Mouse (Mus musculus) adrenal gland, adult 8-10 months (tissue): ENCODE results near the gene Pusl1. TPM values are rescaled to one million over a fixed set of nuclear protein-coding genes. Genes with fewer than 3 reads are reported as not detected.
A peak's percentile ranks its signal among the peaks of the same experiment; 100 is the strongest.

ENCODE experiments used
- DNase-seq: peaks from one replicate; pipeline ENCODE4 v3.0.0; 2022
- total RNA-seq, 4 experiments: library from RNA; stranded (reverse); gene quantifications; 2 replicates each; pipeline ENCODE4 v1.2.4; 2022

Gene Pusl1
- total RNA-seq, 4 experiments from 2014 or later: 23.2 to 51.5 (median 41.4) TPM

DNA sequence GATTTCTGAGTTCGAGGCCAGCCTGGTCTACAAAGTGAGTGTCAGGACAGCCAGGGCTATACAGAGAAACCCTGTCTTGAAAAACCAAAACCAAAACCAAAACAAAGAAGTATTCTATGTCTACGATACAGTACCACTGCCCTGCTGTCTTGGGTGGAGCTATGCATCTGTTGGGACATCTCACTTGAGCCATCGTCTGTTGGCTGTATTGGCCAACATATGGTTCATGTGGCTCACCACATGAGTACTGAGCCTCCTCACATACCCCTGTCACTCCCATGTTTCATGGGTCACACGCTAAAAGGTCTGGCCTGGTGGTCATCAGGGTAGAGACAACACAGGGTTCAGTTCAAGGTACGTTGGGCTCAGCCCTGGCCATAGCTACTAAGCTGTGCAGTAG, 5.3 kb downstream of the Pusl1 start:
- no peak for DNase-seq

DNA sequence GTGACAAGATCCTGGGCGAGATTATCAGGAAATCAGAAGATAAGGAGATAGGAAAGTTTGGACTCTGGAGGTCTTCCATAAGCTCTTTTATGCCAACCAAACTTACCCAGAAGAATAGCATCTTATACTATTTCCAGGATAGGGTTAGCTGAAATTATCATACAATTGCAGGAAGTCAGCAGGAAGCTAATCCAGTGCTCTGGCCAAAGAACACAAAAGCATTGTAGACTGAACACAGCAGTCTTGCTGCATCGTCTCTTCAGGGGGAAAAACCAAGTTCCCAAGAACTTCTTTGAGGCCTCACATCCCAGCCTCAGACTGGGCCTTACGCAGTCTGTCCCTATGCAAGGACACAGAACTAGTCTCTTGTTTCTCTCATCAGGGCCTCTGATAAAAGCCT, 8.0 kb downstream of the Pusl1 start:
- peak; percentile 0 for DNase-seq

DNA sequence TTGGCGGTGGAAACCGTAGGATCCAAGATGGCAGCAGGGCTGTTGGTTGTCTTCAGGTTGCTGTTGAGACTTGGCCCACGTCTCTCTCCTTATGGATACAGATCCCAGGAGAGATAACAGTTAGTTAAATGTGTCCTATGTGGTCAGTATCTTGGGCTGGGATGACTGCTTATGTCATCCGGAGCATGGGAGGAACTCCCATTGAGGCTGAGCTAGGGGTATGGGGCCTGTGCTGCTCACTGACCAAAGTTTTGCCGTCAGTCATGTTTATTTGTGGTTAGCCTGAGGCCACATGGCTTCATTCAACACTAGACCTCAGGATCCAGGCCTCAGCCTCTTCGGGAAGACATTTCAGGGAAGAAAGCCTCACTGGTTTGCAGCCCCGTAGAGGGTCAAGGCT, 20.2 kb downstream of the Pusl1 start:
- DNase-seq: no peak

DNA sequence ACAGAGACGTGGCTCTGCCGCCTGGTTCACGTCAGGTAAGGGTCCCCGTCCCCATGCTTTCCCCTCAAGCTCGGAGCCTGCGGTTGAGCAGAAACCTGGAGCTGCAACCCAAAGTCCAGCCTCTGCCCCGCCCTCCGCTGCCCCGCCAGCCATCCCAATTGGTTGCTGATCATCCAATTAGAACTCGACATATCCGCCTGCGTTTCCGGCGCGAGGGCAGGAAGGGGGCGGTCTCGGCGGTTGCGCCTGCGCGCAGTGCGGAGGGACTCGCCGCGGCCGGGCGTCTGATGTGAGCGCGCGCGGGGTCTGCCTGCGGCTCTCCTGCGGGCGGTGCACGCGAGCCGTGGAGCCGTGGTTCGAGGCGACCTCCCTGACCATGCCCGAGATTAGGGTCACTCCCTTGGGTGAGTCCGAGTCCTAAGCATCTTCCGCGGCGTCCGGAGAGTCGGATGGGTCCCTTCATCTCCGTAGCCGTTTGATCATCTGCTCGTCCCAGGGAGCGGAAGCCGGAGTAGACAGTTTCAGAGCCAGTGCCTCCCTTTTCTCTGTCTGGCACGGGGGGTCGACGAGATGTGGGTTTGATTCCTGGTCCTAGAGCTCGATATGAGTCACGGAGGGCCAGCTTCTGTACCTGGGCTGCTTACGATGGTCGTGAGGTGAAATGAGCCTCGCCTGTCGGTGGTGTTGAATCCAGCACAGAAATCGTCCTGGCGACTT, 22.1 kb downstream of the Pusl1 start, which contains the start of the genes Cptp and Ints11:
Cptp (minus strand) TSS at position 124 of the 717 bp plus-strand sequence.
Ints11 (plus strand) TSS at position 230 of the 717 bp plus-strand sequence.
- peak; percentile 96 for DNase-seq

DNA sequence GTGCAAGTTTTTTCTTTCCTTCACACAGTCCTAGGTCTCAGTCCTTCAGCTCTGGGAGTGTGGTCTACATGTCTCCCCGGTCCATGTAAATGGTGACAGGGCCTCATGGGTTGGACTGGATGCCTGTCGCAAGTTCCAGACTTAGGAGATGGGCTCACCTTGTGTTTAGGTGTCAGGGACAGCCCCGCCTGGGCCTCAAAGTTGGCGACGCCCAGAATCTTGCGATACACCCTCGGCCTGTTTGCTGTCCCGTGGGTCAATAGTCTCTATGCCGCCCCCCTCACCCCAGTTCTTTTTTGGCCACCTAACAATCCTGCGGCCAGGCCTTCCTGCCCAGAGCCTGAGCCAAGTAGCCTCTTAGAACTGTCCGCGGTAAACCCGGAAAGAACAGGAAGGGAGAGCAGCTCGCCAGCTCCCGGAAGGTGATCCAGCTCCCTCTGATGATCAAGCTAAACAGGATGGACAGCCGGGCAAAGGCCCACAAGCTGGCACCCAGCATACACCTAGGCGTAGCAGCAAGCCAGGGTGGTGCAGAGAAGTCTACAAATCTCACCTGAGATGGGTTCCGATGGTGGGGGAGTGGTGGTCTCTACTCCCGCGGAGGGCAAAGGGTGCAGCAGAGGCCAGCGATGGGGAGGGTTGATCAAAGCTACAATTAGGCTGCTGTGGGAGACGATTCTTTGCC, 22.8 kb downstream of the Pusl1 start:
- no peak for DNase-seq

DNA sequence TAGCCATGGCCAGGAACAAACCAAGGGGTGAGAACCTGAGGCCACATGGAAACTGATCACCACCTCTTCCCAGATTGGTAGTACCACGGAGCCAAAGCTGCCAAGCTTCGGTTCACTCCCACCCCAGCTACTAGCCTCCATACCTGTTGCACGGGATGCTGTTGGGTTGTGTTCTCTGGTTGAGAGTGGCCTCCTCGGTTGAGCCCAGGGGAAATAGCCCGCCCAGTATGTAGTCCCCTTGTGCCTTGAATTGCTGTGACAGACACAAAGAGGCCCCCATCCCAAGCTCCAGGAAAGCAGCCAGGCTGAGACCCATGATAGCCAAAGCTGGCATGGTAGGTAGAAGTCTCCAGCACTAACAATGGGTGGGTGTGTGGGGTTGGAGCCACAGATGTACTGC, 28.6 kb downstream of the Pusl1 start, which contains the start of gene Tas1r3:
Tas1r3 (minus strand) TSS at position 362 of the 400 bp plus-strand sequence.
- peak; percentile 4 for DNase-seq

DNA sequence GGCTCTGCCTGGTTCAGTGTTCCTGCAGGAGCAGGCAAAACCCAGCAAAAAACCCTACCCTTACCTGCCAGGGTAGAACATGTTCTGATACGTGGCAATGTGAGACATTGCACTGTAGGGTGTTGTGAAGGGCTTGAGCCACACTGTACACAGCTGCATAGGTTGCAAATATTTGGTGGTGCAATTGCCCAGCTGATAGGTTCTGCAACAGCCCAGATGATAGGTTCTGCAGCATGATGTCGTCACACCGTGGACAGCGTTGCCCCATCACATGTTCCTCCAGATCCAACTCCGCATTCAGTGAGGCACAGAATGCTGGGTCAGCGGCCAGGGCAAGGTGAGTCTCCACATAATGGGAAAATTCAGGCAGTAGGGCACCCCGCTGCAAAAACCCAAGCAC, 29.8 kb downstream of the Pusl1 start:
- peak; percentile 6 for DNase-seq

DNA sequence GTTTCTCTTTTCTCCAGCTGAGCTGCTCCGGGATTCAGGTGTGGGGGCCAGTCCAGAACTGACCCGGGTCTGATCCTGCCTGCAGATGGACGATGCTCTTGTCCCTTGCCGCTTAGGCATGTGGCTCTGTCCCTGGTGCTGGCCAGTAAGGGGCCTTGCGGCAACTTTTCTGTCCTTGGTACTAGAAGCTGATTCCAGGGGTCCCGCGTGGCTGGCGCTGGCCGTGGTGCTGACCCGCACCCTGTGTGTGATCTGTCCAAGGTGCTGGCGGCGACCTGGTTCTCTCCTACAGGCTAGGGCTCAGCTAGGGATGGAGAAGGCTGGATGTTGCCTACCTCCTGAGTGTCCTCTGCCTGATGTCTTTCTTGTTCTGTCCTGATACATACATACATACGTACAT, 32.3 kb downstream of the Pusl1 start:
- DNase-seq: peak; percentile 31

DNA sequence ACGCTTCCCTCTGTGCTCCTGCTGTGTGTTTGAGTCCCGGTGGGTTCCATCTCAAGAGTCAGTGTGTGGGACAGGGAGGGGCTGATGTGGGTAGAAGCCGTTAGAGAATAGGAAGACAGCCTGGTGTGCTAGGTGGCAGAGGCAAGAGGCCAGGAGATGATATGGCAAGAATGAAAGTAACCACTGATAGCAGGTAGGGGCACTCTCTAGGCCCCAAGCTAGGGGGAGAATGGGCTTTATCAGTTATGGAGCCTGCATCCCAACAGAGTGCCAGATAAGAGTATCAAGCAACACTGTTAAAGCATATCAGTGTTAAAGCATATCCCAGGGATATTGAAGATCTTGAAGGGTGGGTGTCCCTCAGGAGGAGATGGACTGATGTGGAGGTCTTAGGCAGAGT, 34.7 kb downstream of the Pusl1 start:
- DNase-seq: peak; percentile 0

DNA sequence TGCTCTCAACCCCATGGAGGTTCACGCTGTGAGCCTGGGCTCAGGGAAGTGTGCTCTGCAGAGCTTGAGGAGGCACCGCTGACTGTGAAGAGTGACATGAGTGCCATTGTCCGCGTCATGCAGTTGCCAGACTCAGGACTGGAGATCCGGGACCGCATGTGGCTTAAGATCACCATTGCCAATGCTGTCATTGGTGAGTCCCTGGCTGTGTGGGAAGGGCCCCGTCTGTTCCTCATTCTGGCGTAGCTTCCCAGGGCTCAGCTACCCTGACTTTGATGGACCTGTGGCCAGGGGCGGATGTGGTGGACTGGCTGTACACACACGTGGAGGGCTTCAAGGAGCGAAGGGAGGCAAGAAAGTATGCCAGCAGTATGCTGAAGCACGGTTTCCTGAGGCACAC, 35.5 kb downstream of the Pusl1 start:
- no peak for DNase-seq

DNA sequence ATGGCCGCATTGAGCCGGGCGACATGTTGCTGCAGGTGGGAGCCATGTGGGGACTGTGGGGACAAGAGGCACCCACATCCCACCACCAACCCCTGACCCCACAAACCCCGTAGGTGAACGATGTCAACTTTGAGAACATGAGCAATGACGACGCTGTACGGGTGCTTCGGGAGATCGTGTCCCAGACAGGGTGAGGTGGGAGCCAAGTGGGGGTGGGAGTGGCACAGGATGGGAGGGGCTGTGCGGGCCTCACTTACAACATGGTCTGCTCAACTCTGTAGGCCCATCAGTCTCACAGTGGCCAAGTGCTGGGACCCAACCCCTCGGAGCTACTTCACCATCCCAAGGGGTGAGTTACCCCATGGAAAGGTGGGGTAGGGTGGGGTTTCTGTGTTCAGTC, 36.6 kb downstream of the Pusl1 start:
- DNase-seq: no peak

DNA sequence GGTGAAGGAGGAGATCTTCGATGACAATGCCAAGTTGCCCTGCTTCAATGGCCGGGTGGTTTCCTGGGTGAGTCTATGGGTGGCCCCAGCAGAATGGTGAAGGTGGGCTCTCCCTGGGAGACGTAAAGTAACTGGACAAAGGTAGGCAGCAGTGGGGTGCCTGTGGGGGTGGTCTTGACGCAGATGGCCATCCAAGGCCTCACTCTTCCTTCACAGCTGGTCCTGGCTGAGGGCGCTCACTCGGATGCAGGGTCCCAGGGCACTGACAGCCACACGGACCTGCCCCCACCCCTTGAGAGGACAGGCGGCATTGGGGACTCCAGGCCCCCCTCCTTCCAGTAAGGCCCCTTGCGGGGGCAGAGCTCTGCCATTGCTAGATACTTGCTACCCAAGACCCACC, 38.2 kb downstream of the Pusl1 start:
- no peak for DNase-seq

DNA sequence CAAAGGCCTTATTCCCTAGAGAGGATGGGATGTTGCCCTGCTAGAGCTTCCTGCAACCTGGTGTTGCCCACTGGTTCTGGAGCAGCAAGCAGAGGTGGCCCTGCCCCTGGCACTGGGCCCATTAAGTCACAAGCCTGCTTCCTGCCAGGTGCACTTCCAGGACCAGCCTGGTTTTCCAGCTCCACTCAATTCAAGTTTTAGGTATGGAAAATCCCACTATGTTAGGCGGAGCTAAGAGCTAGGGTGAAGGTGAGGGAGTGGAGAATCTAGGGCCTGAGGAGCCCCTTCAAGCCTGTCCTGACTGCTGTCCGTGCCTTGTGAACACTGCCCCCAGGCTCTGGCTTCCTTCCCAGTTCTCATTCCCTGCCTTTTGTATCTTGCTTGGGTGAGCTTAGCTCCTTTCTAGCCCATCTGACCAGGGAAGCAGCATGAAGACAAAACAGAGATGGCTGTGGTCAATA, 39.6 kb downstream of the Pusl1 start:
- no peak for DNase-seq

DNA sequence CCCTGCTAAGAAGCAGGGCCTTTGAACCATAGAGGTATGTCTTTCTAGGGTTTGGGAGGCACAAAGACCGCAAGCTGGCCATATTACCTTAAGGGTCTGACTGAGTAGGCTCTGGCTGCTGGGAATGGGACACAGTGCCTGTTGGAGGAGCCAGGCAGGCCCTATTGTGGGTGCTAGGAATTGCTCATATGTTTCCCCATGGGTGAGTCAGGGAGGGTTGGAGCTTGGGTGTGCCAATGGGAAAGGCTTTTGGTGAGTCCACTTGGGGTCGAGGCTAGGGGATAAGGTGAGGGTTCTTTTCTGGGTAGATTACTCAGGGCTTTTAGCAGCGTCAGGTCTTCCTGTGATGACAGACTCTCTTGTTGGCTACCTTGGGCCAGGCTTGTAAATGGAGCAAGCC, 40.2 kb downstream of the Pusl1 start:
- peak; percentile 68 for DNase-seq

DNA sequence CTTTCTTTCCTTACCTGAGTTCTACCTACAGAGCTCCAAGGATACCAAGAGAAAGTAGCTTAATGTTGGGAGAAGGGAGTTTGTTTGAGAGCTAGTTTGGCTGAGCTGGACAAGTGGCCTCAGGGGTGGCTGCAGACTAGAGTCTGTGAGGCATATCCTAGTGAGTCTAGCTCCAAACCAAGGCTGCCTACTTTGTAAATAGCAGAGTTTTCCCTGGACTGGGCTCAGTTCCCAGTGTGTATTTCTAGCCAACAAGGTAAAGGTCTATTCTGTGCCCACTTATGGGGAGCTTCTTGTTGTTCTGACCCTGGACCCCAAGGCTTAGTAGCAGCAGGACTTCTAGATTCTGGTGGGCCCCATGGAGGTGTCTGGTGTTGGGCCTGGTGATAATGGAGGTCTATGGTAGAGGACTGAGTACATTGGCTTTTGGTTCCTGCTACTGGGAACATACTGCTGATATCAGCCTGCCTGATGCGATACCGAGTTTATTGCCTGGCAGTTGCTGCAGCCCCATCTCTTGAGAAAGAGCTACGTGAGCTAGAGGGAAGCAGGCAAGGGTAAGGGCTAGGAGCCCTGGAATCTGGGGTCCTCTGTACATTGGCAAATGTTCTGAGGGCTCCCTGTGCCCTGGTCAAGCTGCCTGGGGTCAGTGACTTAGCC, 41.7 kb downstream of the Pusl1 start:
- no peak for DNase-seq

DNA sequence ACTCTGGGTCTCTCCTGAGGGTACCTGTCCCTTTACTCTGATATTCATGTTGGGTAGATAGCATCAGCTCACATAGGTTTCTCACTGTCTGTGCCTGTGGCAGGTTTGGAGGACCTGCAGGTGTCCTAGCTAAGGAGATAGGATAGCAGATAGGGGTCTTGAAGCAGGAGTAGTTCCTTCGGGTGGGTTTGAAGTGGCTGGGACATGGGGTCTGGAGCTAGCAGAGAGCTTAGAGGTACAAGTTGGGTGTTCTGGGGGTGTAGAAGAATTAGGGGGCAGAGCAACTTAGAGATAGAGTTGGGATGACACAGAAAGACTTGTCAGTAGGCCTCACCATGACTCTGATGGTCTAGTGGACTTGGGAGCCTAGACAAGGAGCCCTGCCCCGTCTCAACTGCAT, 42.2 kb downstream of the Pusl1 start:
- no peak for DNase-seq

DNA sequence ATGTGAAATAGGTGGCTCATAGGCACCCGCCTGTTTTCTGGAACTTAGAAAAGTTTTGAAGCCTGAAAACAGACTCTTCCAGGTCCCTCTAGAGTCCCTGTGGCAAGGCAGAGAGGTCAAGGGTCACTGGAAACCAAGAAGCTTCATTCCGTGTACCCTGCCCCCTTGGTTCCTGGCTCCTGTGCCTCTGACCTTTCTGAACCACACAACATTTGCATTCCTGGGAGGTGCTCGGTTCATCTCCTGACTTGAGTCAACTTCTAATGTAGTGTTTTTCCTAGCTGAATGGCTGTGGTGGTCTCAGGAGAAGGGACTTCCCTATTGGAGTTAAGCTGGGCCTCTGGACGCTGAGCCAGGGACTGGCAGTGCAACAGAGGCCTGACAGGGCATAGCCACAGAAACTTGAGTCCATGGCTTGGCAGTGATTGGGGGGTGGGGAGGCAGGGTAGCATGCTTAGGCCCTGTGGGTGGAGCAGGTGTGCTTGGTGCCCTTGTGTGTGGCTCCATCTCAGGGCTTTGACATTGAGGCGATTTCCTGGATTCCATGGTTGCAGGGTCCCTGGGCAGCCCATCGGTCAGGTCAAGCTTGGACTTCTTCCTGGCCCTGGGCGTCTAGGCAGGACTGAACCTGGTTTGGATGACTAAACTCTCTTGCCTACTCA, 43.0 kb downstream of the Pusl1 start:
- DNase-seq: no peak

DNA sequence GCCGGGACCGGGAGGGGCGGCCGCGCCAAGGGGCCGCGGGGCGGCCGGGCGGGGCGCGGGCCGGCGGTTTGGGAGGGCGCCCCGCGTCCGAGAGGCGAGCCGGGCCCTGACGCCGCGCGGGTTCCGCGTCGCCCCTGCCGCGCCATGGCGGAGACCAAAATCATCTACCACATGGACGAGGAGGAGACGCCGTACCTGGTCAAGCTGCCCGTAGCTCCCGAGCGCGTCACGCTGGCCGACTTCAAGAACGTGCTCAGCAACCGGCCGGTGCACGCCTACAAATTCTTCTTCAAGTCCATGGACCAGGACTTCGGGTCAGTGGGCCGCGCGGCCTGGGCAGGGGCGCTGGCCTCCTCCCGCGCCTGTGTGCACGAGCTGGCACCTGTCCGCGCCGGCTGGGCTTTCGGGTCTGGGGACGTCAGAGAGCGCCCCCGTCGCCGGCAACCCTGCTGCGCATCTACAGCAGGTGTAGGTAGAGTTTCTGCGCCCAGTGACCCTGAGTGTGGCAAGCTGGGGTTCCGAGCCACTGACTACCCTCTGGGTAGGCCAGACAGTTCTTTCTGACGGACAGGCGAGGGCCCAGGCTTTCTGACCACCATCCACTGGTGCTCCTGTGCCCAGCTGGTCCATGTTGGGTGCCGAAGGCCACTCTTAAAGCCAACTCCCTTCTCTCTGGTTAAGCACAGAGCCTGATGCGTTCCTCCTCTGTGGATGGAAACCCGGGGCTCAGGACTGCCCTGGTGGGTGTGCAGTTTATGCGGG, 43.8 kb downstream of the Pusl1 start:
- DNase-seq: no peak

DNA sequence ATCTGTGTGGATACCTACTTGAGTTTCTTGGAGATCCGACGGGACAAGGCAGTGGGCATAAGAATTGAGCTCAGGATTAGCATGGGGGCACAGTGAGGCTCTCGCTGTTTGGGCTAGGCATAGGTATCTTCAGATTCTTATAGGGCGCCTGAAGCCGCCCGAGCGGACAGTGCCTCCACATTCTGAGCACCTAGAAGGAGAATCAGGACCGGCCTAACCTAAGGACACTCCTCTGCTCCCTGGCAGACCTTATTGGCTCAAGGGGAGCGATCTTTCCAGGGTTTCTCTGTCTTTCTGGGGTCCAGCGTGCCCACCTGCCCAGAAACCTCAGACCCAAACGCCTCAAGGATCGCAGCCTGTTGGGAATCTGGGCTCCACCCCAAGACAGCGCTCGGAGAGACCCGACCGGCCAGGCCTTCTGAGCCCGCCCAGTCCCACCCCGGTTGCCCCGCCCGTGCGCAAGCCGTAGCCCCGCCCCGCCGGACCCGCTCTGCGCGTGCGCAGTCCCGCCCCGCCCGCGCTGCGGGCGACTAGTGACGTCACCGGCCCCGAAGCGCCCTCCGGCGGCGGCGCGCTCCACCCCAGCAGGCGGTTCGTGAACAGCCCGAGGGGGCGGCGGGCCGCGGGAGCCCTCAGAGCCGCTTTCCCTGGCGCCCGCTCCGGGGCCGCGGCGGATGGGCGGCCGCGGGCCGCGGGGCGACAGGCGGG, 44.6 kb downstream of the Pusl1 start, which contains the start of gene Dvl1:
Dvl1 (plus strand) TSS at position 532 of the 708 bp plus-strand sequence.
- peak; percentile 88 for DNase-seq

DNA sequence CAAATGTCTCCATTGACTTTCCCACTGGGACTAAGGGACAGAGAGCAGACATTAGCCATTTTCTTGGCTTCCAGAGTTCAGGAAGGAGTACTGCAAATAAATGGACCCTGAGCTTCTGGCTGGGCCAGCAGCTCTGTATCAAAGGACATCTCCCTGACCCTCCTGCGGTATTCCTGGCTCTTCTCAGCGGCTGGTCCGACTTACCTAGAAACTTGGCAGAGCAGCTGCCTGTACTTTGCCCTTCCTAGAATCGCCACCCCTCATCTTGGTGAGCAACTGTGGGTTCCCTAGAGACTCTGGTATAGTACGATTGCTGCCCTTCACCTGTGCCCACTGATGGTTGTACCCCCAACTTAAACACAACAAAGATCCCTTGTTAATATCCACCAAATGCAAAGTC, 48.4 kb downstream of the Pusl1 start:
- no peak for DNase-seq

DNA sequence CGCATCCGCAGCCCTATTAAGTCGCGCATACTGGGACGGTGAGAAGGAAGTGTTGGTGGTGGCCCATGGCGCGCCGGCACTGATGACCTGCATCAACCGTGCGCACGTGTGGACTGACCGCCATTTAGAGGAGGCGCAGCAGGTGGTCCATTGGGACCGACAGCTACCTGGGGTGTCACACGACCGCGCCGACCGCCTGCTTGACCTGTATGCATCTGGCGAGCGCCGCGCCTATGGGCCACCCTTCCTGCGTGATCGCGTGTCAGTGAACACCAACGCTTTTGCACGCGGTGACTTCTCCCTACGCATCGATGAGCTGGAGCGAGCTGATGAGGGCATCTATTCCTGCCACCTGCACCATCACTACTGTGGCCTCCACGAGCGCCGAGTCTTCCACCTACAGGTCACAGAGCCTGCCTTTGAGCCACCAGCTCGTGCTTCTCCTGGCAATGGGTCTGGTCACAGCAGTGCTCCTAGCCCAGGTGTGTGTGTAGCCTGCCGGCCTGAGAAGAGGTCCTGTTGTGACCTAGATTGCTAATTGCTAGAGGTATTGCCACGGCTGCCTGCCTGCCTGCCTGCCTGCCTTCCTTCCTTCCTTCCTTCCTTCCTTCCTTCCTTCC, 49.8 kb downstream of the Pusl1 start:
- DNase-seq: no peak
